Mouse (Mus musculus) urinary bladder, postnatal 36 days (tissue): ENCODE results near the gene Rars.

ENCODE experiments used
- DNase-seq, 2 experiments: peaks; one replicate each; pipeline ENCODE4 v3.0.0; 2022; ENCODE audit warnings: low spot score in 2 of 2, mixed read lengths in 1 of 2

Rars gene

GRCm38 (mm10) chr11:35769746-35770437 lies 64.4 kb downstream of the Rars start:
- DNase-seq = peak in 1 of 2 experiments; percentile 78

GRCm38 (mm10) chr11:35769188-35769745 lies 65.0 kb downstream of the Rars start, which contains the start of gene Pank3:
TSS of gene Pank3 (plus strand) at chr11:35769484.
- DNase-seq = peak; percentile 91 to 97

GRCm38 (mm10) chr11:35766845-35767244 lies 67.5 kb downstream of the Rars start:
- no peak for DNase-seq

- DNase-seq = no peak
These were observed 73.7 kb downstream of the Rars start for GRCm38 (mm10) chr11:35760627-35761003.

- DNase-seq = no peak
These were observed 74.2 kb downstream of the Rars start for GRCm38 (mm10) chr11:35760001-35760626.
